18 mouse cellular contexts compared by ENCODE assay signal in the genomic region with DNA sequence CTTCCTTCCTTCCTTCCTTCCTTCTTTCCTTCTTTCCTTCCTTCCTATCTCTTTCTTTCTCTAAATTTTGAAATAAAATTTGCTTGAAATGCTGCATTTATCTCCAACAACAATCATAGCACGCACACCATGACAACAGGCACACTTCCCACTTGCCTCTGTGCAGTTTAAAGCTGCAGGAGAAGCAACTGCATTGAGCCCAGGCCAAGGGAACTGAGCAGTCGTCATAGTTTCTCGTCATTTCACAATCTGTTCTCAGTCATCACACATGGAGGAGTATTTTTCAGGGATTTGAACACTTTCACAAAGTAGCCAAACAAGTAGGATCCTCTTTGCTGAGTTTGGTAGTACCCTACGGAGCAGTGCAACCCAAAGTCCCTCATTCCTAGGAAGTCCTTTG.
DNase-seq lines count a peak whose midpoint lies in the region; ATAC-seq and TF ChIP-seq lines count a peak whose summit lies in the region.
"Had no signal": no experiment of that assay in that cellular context is flagged by ENCODE, and none has a peak within 500 bp of the region (broad histone marks: within the 10 kb centered on the region; RNA-seq: fewer than 3 reads in every experiment).

No protein-coding gene starts in this region.

- no peak overlapping the region for H3K4me2 ChIP-seq in forebrain, embryonic 16.5 days (ENCODE audit: low read length)
- no peak overlapping the region for H3K4me2 ChIP-seq in forebrain, embryonic 13.5 days
- H3K4me2 ChIP-seq: limb, embryonic 15.5 days; neural tube, embryonic 15.5 days had no signal

- H3K4me3 ChIP-seq in forebrain, embryonic 16.5 days (replicated peaks; ENCODE audit: low read length), result no peak overlapping the region
- H3K4me3 ChIP-seq in forebrain, embryonic 13.5 days, result no peak overlapping the region
- H3K4me3 ChIP-seq: gastrocnemius, adult 2 months; heart, embryonic 10.5 days; limb, embryonic 15.5 days; neural tube, embryonic 15.5 days had no signal

- WGBS in forebrain, embryonic 16.5 days, result 56% methylated on average over 4 of the region's 4 CpGs
- WGBS in forebrain, embryonic 13.5 days, result 79% methylated on average over 4 of the region's 4 CpGs

- H3K4me1 ChIP-seq in forebrain, embryonic 16.5 days (replicated peaks; ENCODE audit: control insufficient read depth, insufficient read depth, low read length), result no peaks in the 10 kb centered on the region
- no peaks in the 10 kb centered on the region for H3K4me1 ChIP-seq in forebrain, embryonic 13.5 days
- H3K4me1 ChIP-seq: limb, embryonic 15.5 days had no signal

- no peak for TF ChIP-seq POLR2A in brain, embryonic 14.5 days (IDR thresholded peaks at IDR 0.05; ENCODE audit: borderline replicate concordance, extremely low read depth, insufficient read depth, insufficient read length, poor library complexity, severe bottlenecking)

- no peak for TF ChIP-seq CTCF in brain, embryonic 14.5 days (IDR thresholded peaks at IDR 0.05; ENCODE audit: borderline replicate concordance, extremely low read depth, insufficient read depth, insufficient read length)

- no peak overlapping the region for H3K27ac ChIP-seq in forebrain, embryonic 16.5 days (ENCODE audit: low read length)
- no peak overlapping the region for H3K27ac ChIP-seq in forebrain, embryonic 13.5 days
- H3K27ac ChIP-seq: gastrocnemius, adult 2 months; heart, embryonic 10.5 days; limb, embryonic 15.5 days; neural tube, embryonic 15.5 days had no signal

- ATAC-seq in forebrain, embryonic 16.5 days, result peak; percentile 36; the same call in 1 of the 2 replicates
- ATAC-seq in forebrain, embryonic 13.5 days, result no peak
- ATAC-seq: intestine, embryonic 16.5 days; Patski had no signal

- H3K36me3 ChIP-seq in forebrain, embryonic 16.5 days (ENCODE audit: control insufficient read depth, insufficient read depth), result no peaks in the 10 kb centered on the region
- no peaks in the 10 kb centered on the region for H3K36me3 ChIP-seq in forebrain, embryonic 13.5 days (ENCODE audit: poor library complexity, severe bottlenecking)
- H3K36me3 ChIP-seq: heart, embryonic 10.5 days; limb, embryonic 15.5 days; neural tube, embryonic 15.5 days had no signal

- no peaks in the 10 kb centered on the region for H3K9me3 ChIP-seq in forebrain, embryonic 16.5 days (ENCODE audit: control insufficient read depth, low read length)
- no peaks in the 10 kb centered on the region for H3K9me3 ChIP-seq in forebrain, embryonic 13.5 days (replicated peaks)
- H3K9me3 ChIP-seq: heart, embryonic 10.5 days; limb, embryonic 15.5 days; neural tube, embryonic 15.5 days had no signal

- H3K27me3 ChIP-seq in forebrain, embryonic 16.5 days (replicated peaks; ENCODE audit: control insufficient read depth, insufficient read depth, low read length), result no peaks in the 10 kb centered on the region
- no peaks in the 10 kb centered on the region for H3K27me3 ChIP-seq in forebrain, embryonic 13.5 days
- H3K27me3 ChIP-seq: neural tube, embryonic 15.5 days; Patski had no signal

- DNase-seq in brain, embryonic 14.5 days (ENCODE audit: low read depth), result peak; percentile 44
- DNase-seq in layer of hippocampus, postnatal 14 days (ENCODE audit: low spot score in 2 of 2), result peak; percentile 46 to 77
- DNase-seq in right cerebral cortex, adult 18-20 months, result peak; percentile 54
- no peak for DNase-seq in lung, postnatal 4 days
- no peak for DNase-seq in thymus, postnatal 4 days
- DNase-seq in lung, postnatal 10 days, result no peak
- DNase-seq: gastrocnemius, adult 2 months; heart, postnatal 4 days; kidney, postnatal 25 days; lung, adult 18-20 months; thymus, postnatal 25 days had no signal

- H3K9ac ChIP-seq in forebrain, embryonic 16.5 days (replicated peaks; ENCODE audit: low read depth, low read length), result no peak overlapping the region
- no peak overlapping the region for H3K9ac ChIP-seq in forebrain, embryonic 13.5 days
- H3K9ac ChIP-seq: limb, embryonic 15.5 days; neural tube, embryonic 15.5 days had no signal

Comparison
In these comparisons a context has a peak if more than half of its experiments do, and no peak if none do; other contexts are left out.
1. DNase-seq: peak in brain, embryonic 14.5 days (single experiment), layer of hippocampus, postnatal 14 days (2 of 2) and right cerebral cortex, adult 18-20 months (single experiment); none in lung, postnatal 4 days (0 of 2), thymus, postnatal 4 days (single experiment) and lung, postnatal 10 days (single experiment).